Comparison of ENCODE assay signal across 32 mouse cellular contexts in genomic region chr19:35890191-35890590, GRCm38 (mm10).
"Had no signal": no experiment of that assay in that cellular context is flagged by ENCODE, and none has a peak within 500 bp of the region (broad histone marks: within the 10 kb centered on the region; RNA-seq: fewer than 3 reads in every experiment).

No protein-coding gene starts in this region.

- ATAC-seq: liver, embryonic 12.5 days; liver, postnatal 0 days; lung, postnatal 0 days; midbrain, embryonic 13.5 days; midbrain, embryonic 15.5 days; midbrain, embryonic 16.5 days had no signal

- H3K4me3 ChIP-seq: limb, embryonic 10.5 days; limb, embryonic 12.5 days; limb, embryonic 13.5 days; limb, embryonic 15.5 days; liver, embryonic 12.5 days; liver, embryonic 13.5 days; liver, embryonic 15.5 days; lung, embryonic 15.5 days; megakaryocyte, embryonic 14.5 days; midbrain, embryonic 10.5 days; midbrain, embryonic 12.5 days; midbrain, embryonic 13.5 days; midbrain, embryonic 15.5 days; myocyte; neural tube, embryonic 12.5 days had no signal

- H3K4me2 ChIP-seq: limb, embryonic 12.5 days; limb, embryonic 13.5 days; limb, embryonic 15.5 days; liver, embryonic 11.5 days; liver, embryonic 12.5 days; liver, embryonic 13.5 days; liver, embryonic 15.5 days; lung, embryonic 14.5 days; lung, embryonic 15.5 days; midbrain, embryonic 11.5 days; midbrain, embryonic 12.5 days; midbrain, embryonic 13.5 days; midbrain, embryonic 15.5 days; neural tube, embryonic 12.5 days had no signal

- DNase-seq: left cerebral cortex, postnatal 4 days; liver; liver, embryonic 13.5 days; liver, postnatal 0 days; lung, adult 18-20 months; lung, adult 2 months; lung, embryonic 14.5 days; lung, postnatal 10 days; lung, postnatal 14 days; lung, postnatal 36 days; lung, postnatal 4 days; midbrain, embryonic 14.5 days had no signal

- H3K36me3 ChIP-seq: limb, embryonic 10.5 days; limb, embryonic 12.5 days; limb, embryonic 13.5 days; limb, embryonic 15.5 days; liver, embryonic 12.5 days; liver, embryonic 13.5 days; liver, embryonic 15.5 days; lung, embryonic 15.5 days; midbrain, embryonic 10.5 days; midbrain, embryonic 12.5 days; midbrain, embryonic 13.5 days; midbrain, embryonic 15.5 days; neural tube, embryonic 12.5 days had no signal

- H3K27me3 ChIP-seq: limb, embryonic 12.5 days; limb, embryonic 13.5 days; limb, embryonic 15.5 days; liver, embryonic 12.5 days; liver, embryonic 13.5 days; liver, embryonic 15.5 days; lung, embryonic 15.5 days; megakaryocyte, embryonic 14.5 days; midbrain, embryonic 12.5 days; midbrain, embryonic 13.5 days; midbrain, embryonic 15.5 days; neural tube, embryonic 12.5 days had no signal

- H3K9me3 ChIP-seq: limb, embryonic 10.5 days; limb, embryonic 13.5 days; limb, embryonic 15.5 days; liver, embryonic 12.5 days; liver, embryonic 15.5 days; lung, embryonic 15.5 days; midbrain, embryonic 12.5 days; midbrain, embryonic 13.5 days; midbrain, embryonic 15.5 days; neural tube, embryonic 12.5 days had no signal

- H3K27ac ChIP-seq: limb, embryonic 10.5 days; limb, embryonic 12.5 days; limb, embryonic 13.5 days; limb, embryonic 15.5 days; liver, embryonic 12.5 days; liver, embryonic 13.5 days; liver, embryonic 14.5 days; liver, embryonic 15.5 days; lung, embryonic 15.5 days; macrophage; midbrain, embryonic 10.5 days; midbrain, embryonic 12.5 days; midbrain, embryonic 13.5 days; midbrain, embryonic 15.5 days; neural tube, embryonic 12.5 days had no signal

- H3K4me1 ChIP-seq: limb, embryonic 10.5 days; limb, embryonic 12.5 days; limb, embryonic 13.5 days; limb, embryonic 15.5 days; liver, embryonic 12.5 days; liver, embryonic 13.5 days; liver, embryonic 15.5 days; lung, embryonic 15.5 days; megakaryocyte, embryonic 14.5 days; midbrain, embryonic 10.5 days; midbrain, embryonic 12.5 days; midbrain, embryonic 13.5 days; midbrain, embryonic 15.5 days; neural tube, embryonic 12.5 days had no signal

- H3K9ac ChIP-seq: limb, embryonic 12.5 days; limb, embryonic 13.5 days; limb, embryonic 15.5 days; liver, embryonic 12.5 days; liver, embryonic 13.5 days; liver, embryonic 14.5 days; liver, embryonic 15.5 days; liver, postnatal 0 days; lung, embryonic 14.5 days; lung, embryonic 15.5 days; midbrain, embryonic 12.5 days; midbrain, embryonic 13.5 days; midbrain, embryonic 15.5 days; neural tube, embryonic 12.5 days had no signal
